Mouse (Mus musculus) forelimb bud, embryonic 11.5 days (tissue): ENCODE data around the gene Atg4d.
"Not testable (repeated sequence)": the region's sequence is repeated elsewhere in the genome, so short reads cannot be mapped to it uniquely, and the experiment has no call there.

Experiments used
- DNase-seq: peaks from one replicate; pipeline ENCODE4 v3.0.0-alpha.2; 2012; ENCODE audit warnings: low read depth, low spot score

Atg4d gene

DNA sequence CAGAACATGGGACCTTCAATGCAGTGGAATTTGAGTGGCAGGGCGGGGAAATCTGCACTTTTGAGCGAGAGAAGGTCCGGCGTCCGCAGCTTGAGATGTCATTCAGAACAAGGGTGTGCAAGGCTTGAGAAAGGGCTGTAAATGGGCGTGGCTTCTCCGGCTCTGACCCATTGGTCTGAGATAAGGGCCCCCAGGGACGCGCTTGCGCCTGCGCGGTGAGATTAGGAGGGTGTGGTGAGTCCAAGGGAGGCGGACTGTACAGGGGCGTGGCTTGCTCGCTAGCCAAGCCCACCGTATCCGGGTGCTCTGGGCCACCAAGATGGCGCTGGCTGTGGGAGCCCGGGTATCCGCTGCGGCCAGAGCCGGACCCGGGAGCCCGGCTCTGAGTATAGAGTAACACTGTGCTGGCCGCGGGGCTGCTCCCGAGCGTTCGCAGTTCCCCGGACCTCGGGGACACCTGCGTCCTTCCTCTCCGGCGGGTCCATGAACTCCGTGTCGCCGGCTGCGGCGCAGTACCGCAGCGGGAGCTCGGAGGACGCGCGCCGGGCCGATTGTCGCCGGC lies at the start of gene Atg4d:
Gene Atg4d (plus strand): TSS at position 294 of the 562 bp plus-strand sequence.
- DNase-seq: peak; percentile 99

DNA sequence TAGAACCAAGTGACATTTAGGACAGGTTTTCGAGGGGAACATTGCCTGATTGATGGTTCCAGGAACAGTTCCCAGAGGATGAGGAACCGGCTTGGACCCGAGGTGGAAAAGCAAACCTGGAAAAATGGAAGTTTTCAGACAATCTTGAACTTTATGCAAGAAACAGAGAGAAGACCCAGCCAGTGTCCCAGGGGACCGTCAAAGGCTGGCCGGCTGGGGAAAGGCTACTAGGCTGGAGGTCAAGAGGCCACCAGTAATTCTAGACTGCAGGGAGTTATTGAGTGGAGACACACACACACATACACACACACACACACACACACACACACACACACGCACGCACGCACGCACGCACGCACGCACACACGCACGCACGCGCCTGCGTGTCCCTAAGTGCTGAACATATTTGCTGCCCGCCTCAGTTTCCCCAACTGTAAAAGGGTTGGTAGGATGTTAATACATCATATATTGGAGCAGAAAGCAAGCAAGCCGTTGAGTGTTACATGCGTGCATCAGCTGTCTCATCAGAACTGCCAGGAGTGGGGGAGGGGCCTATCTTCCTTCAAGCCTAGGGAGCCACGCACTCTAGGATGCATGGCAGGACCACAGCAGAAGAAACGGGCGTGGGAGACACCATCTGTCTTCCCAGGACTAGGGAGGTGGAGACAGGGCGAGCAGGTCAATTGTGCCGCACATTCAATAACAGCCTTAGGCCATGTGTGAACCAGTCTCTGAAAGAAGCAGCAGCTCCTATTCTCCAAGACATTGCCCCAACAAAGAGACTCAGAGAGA lies 48.8 kb upstream of the Atg4d start:
- no peak for DNase-seq

DNA sequence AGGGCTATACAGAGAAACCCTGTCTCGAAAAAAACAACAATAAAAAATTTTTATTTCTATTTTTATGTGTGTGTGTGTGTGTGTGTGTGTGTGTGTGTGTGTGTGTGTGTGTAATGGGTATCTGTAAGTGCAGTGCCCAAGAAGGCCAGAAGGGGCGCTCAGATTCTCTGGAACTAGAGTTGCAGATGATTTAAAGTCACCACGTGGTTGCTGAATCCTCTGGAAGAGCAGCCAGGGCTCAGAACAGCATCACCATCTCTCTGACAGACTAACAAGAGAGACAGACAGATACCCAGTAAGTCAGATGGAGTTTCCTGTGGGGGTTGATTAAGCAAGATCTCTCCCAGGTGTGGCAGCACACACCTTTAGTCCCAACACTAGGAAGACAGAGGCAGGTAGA lies 45.3 kb upstream of the Atg4d start:
- DNase-seq: no peak

DNA sequence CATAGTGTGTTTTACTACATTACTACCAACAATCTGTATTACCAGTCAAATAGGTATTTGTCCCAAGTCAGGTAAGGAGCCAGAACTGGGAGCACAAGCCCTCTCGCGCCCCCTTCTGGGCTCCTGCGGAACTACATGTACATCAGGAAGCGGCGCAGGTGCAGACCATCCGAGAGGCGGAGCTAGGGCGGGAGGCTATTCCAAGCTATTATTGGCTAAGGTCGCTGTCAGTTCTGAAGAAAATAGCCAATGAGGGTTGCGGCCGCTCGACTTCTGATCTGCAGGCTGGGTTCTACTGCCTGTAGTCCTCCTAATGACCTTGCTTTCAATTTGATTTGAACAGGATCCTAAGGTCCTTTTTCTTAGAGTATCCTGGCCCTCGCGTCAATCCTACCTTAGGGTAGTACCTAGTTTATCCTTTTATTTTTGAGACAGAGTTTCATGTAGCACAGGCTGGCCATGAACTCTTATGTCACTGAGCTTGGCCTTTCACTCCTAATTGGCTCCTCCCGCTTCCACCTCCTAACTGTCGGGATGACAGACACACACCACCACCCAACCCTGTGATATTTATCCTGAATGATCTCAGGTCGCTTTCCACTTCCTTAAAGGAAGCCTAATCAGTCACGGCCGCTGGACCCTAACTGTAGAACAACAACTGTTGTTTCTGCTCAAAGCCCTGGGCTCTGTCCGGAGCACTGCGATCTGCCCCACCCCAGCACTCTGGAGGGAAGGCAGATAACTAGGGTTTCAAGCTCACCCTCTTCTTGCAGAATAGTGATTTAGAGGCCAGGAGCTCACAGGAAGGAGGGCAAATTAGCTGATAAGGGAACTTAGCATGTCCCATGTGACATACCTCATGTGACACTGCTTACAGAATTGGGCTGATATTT lies 44.4 kb upstream of the Atg4d start:
- DNase-seq: peak; percentile 93

DNA sequence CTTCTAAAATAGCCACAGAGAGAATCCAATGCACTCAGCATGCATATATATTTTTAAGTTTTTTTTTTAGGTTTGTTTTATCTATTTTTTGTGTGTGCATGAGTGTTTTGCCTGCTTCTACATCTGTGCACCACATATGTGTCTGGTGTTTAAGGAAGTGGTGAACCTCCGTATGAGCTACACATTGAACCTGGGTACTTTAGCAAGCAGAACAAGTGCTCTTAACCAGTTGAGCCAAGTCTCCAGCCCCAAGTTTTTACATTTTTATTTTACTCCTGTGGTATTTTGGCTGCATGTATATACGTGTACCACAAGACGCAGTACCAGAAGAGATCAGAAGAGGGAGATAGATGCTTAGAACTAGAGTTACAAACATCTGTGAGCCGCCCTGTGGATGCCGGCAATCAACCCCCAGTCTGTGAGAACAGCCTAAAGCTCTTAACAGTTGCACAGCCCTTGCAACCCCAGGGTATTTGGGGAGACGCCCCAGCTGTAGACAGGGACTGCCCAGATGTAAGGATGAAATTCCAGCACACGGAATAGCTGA lies 43.6 kb upstream of the Atg4d start:
- DNase-seq: peak; percentile 82

DNA sequence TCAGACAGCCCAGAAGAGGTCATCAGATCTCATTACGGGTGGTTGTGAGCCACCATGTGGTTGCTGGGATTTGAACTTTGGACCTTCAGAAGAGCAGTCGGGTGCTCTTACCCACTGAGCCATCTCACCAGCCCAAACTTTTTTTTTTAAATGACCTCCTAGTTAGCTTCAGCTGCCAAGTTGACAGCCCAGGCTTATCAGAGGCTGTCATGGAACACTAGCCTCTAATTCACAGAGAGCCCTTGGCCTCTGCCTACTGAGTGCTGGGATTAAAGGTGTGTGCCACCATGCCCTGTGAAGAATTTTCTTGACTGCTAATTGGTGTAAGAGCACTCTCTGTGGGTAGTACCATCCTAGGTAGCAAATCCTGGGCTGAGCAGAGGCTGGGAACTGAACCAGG lies 41.6 kb upstream of the Atg4d start:
- not testable (repeated sequence) for DNase-seq

DNA sequence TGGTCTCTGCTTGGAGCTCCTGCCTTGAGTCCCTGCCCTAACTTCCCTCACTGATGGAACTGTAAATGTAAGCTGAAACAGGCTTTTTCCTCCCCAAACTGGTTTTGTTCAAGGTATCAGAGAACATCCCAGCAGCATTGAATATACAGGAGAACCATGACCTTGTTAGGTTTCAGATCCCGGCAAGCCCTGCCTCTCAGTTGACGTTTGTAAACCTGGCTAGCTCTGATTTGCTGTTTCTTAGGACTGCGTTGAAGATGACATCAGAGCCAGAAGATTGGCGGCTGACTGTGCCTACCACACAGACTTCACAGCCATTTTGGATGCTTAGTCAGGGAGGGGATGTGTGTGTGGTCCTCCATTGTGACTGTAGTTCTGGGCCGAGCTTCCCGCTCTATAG lies 41.2 kb upstream of the Atg4d start:
- DNase-seq: no peak

DNA sequence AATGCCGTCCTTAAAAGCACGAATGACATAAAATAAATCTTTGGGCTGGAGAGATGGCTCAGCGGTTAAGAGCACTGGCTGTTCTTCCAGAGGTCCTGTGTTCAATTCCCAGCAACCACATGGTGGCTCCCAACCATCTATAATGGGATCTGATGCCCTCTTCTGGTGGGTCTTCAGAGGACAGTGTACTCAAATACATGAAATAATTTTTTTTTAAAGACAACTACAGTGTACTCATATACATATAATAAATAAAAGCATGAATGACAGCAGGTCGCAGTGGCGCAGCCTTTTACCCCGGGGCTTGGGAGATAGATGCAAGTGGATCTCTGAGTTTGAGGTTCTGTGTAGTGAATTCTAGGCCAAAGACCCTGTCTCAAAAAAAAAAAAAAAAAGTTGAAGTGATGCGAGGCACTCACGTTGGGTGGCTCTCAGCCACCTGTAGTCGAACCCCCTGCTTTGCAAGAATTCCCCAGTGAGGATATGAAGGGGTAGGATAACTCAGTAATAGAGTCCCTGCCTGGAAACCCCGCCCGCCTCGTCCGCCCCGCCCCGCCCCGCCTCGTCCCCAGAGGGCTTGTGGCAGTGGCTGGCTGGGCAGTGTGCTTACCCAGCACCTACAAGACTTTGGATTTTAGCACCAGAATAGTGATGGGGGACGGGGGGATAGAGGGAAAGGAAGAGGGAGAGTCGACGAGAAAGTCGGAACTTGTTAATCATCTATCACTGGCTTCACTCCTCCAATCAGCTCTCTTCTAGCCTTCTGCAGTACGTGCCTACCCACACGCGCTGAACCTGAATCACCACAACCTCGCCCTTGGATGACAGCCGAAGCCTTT lies 40.3 kb upstream of the Atg4d start:
- no peak for DNase-seq

DNA sequence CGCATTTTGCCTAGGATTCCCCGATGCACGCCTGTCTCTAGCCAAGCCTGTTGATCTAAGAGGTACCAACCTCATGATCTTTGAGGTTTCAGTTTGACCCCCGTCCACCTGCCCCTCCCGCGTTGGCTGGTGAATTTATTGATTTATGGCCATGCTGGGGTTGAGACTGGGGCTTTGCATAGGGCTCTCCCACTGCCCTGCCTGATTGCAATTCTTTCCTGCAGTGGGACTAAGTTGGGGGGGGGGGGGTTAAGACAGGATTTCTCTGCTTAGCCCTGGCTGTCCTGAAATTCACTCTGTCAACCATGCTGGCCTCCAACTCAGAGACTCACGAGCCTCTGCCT lies 39.7 kb upstream of the Atg4d start:
- DNase-seq: no peak

DNA sequence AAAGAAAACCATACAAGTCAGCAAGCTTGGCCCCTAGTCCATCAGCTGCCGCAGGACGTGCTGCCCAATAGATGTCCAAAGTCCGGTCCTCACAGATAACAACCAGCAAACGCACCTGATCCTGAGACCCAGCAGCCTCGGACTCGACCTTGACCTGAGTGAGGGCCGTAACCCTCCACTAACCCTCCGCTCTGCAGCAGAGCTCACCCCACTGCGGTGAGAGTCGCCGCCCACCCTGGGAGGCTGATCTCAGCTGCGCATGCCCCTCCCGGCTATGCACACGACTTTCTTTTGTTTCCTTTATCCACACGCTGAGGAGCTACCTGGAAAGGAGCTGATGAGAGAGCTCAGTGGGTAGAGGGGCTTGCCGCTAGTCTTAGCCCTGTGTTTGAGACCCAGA lies 37.8 kb upstream of the Atg4d start:
- no peak for DNase-seq

DNA sequence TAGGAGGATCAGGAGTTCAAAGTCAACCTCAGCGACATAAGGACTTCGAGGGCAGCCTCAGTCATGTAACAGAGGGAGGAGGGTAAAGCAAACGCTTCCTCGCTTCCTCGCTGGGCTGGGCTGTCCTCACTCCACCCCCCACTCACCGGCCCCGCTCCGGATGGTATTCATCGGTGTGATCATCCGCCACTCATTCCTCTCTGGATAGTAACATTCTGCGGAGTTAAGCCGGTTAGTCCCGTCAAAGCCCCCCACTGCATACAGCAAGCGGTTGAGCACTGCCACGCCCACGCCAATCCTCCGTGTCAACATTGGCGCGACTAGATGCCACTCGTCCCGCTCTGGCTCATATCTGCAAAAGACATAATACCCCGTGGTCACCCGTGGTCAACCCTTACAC lies 33.5 kb upstream of the Atg4d start:
- DNase-seq: no peak

DNA sequence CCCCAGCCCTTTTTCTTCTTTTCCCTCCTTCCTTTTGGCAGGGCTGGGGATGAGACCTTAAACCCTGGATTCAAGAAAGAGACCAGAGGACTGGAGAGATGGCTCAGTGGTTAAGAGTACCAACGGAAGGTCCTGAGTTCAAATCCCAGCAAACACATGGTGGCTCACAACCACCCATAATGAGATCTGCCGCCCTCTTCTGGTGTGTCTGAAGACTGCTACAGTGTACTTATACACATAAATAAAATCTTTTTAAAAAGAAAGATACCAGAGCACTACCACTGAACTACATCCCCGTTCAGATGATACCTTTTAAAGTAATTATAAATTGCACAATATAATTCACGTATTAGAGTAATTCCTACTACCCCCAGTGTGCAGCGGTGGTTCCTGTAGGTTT lies 32.2 kb upstream of the Atg4d start:
- DNase-seq: no peak

DNA sequence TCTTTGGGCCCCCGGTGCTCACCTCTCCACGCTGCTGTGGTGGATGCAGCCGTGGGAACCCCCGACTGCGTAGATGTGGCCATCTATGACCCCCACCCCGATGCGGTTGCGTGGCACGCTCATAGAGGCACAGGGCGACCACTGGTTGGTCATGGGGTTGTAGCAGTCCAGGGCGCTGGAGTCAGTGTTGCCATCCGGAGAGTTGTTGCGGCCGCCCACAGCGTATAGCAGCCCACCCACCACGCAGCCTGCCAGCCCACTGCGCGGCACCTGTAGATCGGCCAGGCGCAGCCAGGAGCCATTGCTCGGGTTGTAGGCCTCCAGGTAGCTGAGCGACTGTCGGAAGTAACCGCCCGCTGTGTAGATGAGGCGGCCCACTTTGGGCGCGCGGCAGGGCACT lies 31.7 kb upstream of the Atg4d start:
- DNase-seq: no peak

DNA sequence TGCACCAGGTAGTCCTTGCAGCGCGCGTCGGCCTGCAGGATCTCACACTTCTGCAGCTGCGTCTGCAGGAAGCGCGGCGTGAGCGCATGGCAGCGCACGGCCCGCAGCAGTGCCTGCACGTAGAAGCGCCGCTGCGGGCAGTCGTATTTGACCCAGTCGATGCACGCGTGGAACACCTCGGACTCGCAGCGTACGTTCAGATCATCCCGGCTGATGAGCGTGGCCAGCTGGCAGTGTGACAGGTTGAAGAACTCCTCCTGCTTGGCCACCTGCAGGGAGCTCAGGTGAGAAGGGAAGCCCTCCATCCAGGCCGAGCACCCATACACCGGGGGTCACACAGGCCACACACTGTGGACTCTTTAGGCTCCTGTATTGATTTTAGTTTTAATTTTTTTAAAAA lies 31.3 kb upstream of the Atg4d start:
- no peak for DNase-seq

DNA sequence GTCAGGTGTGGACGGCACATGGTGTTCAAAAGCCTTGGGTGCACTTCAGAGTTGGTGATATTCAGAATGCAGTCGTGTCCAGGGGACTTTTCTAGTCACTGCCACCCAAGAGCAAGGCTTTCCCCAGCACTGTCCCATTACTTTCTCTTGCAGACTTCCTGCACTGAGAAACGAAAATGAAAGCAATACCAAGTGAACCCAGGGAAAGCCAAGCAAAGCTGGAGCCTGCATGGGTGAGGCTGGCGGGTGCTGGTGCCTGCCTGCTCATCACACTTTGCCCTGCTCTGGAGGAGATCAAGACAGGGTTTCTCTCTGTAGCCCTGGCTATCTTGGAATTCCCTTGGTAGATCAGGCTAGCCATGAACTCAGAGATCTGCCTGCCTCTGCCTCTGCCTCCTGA lies 29.8 kb upstream of the Atg4d start:
- no peak for DNase-seq

DNA sequence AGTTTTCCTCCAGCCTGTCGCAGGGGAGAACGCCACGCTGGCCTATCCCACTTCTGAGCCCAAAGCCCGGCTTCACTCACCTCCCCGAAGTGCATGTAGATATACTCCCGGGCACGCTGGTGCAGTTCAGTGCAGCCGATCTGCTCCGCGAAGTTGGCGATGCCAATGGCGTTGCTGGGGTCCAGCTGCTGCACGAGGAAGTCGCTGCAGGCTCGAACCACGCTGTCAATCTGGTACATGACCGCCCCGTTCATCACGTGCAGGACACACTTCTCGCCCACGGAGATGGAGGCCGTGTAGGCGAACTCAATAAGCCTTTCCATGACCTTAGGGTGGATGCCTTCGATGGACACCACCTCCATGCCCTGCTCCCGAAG lies 28.1 kb upstream of the Atg4d start:
- no peak for DNase-seq

DNA sequence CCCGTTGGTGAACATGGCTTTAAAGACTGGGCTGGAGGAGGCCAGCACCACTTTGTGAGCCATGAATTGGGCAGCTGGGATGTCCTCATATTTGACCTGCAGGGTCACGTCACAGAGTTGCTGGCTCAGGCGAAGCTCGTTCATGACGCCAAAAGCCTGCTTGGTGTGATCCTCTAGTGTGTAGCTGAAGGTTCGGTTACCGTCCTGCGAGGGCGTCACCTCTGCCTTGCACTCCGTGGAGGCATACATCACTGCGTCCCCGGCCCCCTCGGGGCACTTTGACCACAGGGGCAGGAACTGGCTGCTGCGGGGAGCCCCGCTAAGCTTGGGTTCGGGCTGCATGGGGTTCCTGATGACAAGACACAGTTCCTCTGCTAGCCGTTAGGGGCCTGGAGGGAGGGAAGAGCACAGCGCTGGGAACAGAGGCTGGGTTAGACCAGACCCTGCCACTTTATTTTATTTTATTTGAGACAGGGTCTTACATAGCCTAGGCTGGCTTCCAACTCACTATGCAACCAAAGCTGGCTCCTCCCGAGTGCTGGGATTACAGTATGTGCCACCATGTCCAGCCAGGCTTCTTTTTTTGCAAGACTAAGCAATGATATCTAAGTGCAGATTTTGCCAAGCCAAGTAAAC lies 27.6 kb upstream of the Atg4d start:
- DNase-seq: no peak

DNA sequence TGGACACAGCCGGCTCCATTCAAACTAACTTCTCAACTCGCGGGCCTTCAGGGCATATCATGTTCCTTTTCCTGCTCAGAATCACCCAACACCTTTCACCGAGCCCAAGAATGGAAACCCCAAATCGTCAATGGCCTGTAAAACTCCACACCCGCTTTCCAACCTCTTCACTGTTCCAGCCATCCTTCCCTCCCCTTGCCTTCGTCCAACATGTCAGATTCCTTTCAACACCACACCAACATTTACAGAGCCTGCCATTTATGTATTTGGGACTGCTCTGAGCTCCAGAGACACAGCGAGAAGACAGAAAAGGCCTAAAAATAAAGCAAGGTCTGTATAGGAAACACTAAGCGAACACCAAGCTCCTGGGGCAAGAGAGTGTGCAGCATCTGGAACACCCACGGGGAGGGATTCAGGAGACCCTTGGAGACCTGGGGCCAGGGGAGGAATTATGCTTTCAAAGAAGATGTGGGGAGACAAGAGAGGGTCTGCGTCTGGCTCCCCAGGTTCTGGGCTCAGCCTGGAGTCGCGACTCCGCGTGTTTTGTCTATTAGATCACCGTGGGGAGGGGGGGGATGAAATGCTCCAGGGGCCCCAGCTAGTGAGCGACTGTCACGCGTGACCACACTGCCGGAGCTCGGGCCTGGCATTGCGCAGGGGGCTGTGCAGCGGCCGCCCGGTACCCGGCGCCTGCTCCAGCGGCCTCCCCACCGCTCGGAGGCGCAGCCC lies 26.9 kb upstream of the Atg4d start:
- peak; percentile 58 for DNase-seq

DNA sequence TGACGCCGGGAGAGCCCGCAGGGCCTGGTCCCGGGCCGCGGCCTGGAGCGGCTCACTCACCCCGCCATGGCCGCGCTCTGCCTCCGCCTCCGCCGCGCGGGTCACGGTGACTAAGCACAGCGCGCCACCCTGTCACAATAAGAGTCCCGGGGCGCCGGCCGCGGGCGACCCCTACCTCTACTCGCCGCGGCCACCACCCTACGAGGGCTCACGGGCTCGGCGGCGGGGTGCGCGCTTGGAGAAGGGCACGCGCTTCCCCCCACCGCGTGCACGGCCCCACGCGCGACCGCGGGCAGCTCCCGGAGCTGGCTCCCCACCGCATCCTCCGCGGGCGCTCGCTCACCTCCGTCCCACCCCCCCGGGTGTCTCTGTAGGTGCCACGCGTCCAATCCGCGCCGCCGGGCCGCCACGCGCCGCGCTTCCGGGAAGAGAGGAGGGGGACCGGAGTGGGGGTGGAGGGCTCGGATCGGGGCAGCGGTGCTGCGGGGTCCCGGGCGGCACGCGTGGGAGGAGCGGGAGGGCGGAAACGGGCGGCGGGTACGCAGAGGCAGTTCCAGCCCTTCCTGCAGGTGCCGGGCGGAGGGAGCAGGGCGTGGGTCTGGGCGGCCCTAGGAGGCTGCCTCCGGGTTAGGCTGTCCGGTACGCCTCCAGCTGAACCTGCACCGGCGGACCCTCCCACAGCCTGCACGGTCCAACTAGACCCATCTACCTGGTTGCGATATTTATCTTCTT lies 26.2 kb upstream of the Atg4d start, which contains the start of gene Keap1:
Gene Keap1 (minus strand): TSS at position 629 of the 732 bp plus-strand sequence.
- peak; percentile 71 for DNase-seq

DNA sequence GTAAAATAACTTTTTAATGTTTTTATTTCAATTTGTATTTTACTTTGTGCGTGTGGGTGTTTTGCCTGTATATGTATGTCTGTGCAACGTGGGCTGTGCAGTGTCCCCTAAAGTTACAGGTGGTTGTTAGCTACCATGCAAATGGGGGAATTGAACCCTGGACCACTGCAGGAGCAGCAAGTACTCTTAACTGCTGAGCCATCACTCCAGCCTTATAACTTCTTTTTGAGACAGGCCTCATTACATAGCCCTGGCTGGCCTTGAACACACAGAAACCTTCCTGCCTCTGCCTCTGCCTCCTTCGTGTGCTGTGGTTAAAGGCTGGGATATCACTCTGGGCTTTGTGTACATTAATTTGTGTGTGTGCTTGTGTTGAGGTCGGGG lies 25.6 kb upstream of the Atg4d start:
- DNase-seq: no peak
